Mouse (Mus musculus): Measurements from ENCODE around the gene Hist2h2be.

GRCm38 (mm10) chr3:96248141-96249033, 27.5 kb downstream of the Hist2h2be start:
- TF ChIP-seq EP300 (IDR thresholded peaks at IDR 0.05; ENCODE audit: insufficient read depth, low read depth, low read length), result no peak
- no peak for TF ChIP-seq POLR2A (IDR thresholded peaks at IDR 0.05; ENCODE audit: insufficient read depth, low read depth, low read length)
